Mouse (Mus musculus) spleen, adult 18-20 months (tissue): ENCODE measurements around the gene Dlst.
A peak's percentile ranks its signal among the peaks of the same experiment; 100 is the strongest.
"Not testable (repeated sequence)": the region's sequence is repeated elsewhere in the genome, so short reads cannot be mapped to it uniquely, and the experiment has no call there.

Experiments used
- DNase-seq, 2 experiments: peaks; one replicate each; pipeline ENCODE4 v3.0.0; 2022; ENCODE audit warnings: mixed read lengths in 2 of 2

Gene Dlst

GRCm38 (mm10) chr12:85115678-85116077 is 5.0 kb downstream of the Dlst start:
- DNase-seq = no peak

- DNase-seq = no peak
These were observed 11.3 kb downstream of the Dlst start for GRCm38 (mm10) chr12:85121806-85122459.

GRCm38 (mm10) chr12:85123108-85123530 is 12.5 kb downstream of the Dlst start:
- peak in 1 of 2 experiments; percentile 27 for DNase-seq

GRCm38 (mm10) chr12:85123645-85124044 is 13.0 kb downstream of the Dlst start:
- DNase-seq = no peak

GRCm38 (mm10) chr12:85124751-85125150 is 14.1 kb downstream of the Dlst start:
- no peak for DNase-seq

- DNase-seq = no peak
These were observed 16.5 kb downstream of the Dlst start for GRCm38 (mm10) chr12:85126986-85127603.

GRCm38 (mm10) chr12:85129426-85129978 is 18.9 kb downstream of the Dlst start:
- DNase-seq = no peak

GRCm38 (mm10) chr12:85131361-85131760 is 20.7 kb downstream of the Dlst start:
- no peak for DNase-seq

- no peak for DNase-seq
These were observed 23.6 kb downstream of the Dlst start for GRCm38 (mm10) chr12:85134043-85134794.

- DNase-seq = no peak
These were observed 25.2 kb downstream of the Dlst start for GRCm38 (mm10) chr12:85135513-85136470.

- DNase-seq = no peak
These were observed 26.0 kb downstream of the Dlst start for GRCm38 (mm10) chr12:85136627-85137026.

GRCm38 (mm10) chr12:85140036-85140701 is 29.5 kb downstream of the Dlst start:
- DNase-seq = peak in 1 of 2 experiments; percentile 20

GRCm38 (mm10) chr12:85141096-85141495 is 30.5 kb downstream of the Dlst start:
- DNase-seq = no peak

- peak; percentile 30 to 77 for DNase-seq
These were observed 32.2 kb downstream of the Dlst start for GRCm38 (mm10) chr12:85142803-85143202.

- DNase-seq = not testable (repeated sequence)
These were observed 33.6 kb downstream of the Dlst start for GRCm38 (mm10) chr12:85144276-85144675.

GRCm38 (mm10) chr12:85144821-85145220 is 34.2 kb downstream of the Dlst start:
- no peak for DNase-seq

GRCm38 (mm10) chr12:85145630-85146029 is 35.0 kb downstream of the Dlst start:
- no peak for DNase-seq

- no peak for DNase-seq
These were observed 35.7 kb downstream of the Dlst start for GRCm38 (mm10) chr12:85146355-85146754.

GRCm38 (mm10) chr12:85146881-85147280 is 36.2 kb downstream of the Dlst start:
- DNase-seq = no peak

GRCm38 (mm10) chr12:85150321-85151001 is 39.8 kb downstream of the Dlst start:
- no peak for DNase-seq
